ENCODE assay signal across 21 mouse cellular contexts in genomic region chr11:79615871-79616270, GRCm38 (mm10). TPM values are rescaled to one million over a fixed set of nuclear protein-coding genes. Genes with fewer than 3 reads are reported as not detected.
A peak's percentile ranks its signal among the peaks of the same experiment; 100 is the strongest.
DNase-seq lines count a peak whose midpoint lies in the region; ATAC-seq lines count a peak whose summit lies in the region.
"Had no signal": no experiment of that assay in that cellular context is flagged by ENCODE, and none has a peak within 500 bp of the region (broad histone marks: within the 10 kb centered on the region; RNA-seq: fewer than 3 reads in every experiment).

No protein-coding gene starts in this region.

- no peak overlapping the region for H3K4me3 ChIP-seq in heart, embryonic 10.5 days
- H3K4me3 ChIP-seq in midbrain, embryonic 11.5 days (ENCODE audit: low read depth, low read length), result no peak overlapping the region
- no peak overlapping the region for H3K4me3 ChIP-seq in midbrain, embryonic 13.5 days (replicated peaks)
- H3K4me3 ChIP-seq: embryonic facial prominence, embryonic 12.5 days; erythroblast, embryonic 14.5 days; hindbrain, embryonic 15.5 days; kidney, embryonic 15.5 days; limb, embryonic 15.5 days; liver, embryonic 15.5 days; neural tube, embryonic 12.5 days had no signal

- no peaks in the 10 kb centered on the region for H3K9me3 ChIP-seq in heart, embryonic 10.5 days
- no peaks in the 10 kb centered on the region for H3K9me3 ChIP-seq in midbrain, embryonic 11.5 days (ENCODE audit: control insufficient read depth, low read length)
- H3K9me3 ChIP-seq in midbrain, embryonic 13.5 days, result no peaks in the 10 kb centered on the region
- H3K9me3 ChIP-seq: embryonic facial prominence, embryonic 12.5 days; hindbrain, embryonic 15.5 days; kidney, embryonic 15.5 days; limb, embryonic 15.5 days; liver, embryonic 15.5 days; neural tube, embryonic 12.5 days had no signal

- no peak for ATAC-seq in midbrain, embryonic 11.5 days (ENCODE audit: low FRiP score)
- no peak for ATAC-seq in midbrain, embryonic 13.5 days
- no peak for ATAC-seq in megakaryocyte-erythroid progenitor cell, adult 5-6 weeks (replicated peaks; ENCODE audit: low FRiP score, low TSS enrichment, poor library complexity, severe bottlenecking)
- ATAC-seq: forebrain, postnatal 0 days; intestine, embryonic 16.5 days had no signal

- H3K9ac ChIP-seq in midbrain, embryonic 11.5 days (ENCODE audit: low read length), result 0 out of 2 replicates have a peak overlapping the region, but pooled peaks have one; percentile 9
- no peak overlapping the region for H3K9ac ChIP-seq in midbrain, embryonic 13.5 days (replicated peaks)
- H3K9ac ChIP-seq: embryonic facial prominence, embryonic 12.5 days; forebrain, postnatal 0 days; hindbrain, embryonic 15.5 days; kidney, embryonic 15.5 days; limb, embryonic 15.5 days; liver, embryonic 15.5 days; neural tube, embryonic 12.5 days had no signal

- H3K4me2 ChIP-seq in midbrain, embryonic 11.5 days, result no peak overlapping the region
- no peak overlapping the region for H3K4me2 ChIP-seq in midbrain, embryonic 13.5 days (replicated peaks)
- H3K4me2 ChIP-seq: embryonic facial prominence, embryonic 12.5 days; hindbrain, embryonic 15.5 days; kidney, embryonic 15.5 days; limb, embryonic 15.5 days; liver, embryonic 15.5 days; neural tube, embryonic 12.5 days had no signal

- WGBS in heart, embryonic 10.5 days, result 56% methylated on average over 5 of the region's 5 CpGs
- WGBS in midbrain, embryonic 11.5 days, result 64% methylated on average over 5 of the region's 5 CpGs
- WGBS in midbrain, embryonic 13.5 days, result 59% methylated on average over 5 of the region's 5 CpGs

- peaks cover 26% of the 10 kb centered on the region for H3K4me1 ChIP-seq in heart, embryonic 10.5 days
- H3K4me1 ChIP-seq in midbrain, embryonic 11.5 days (ENCODE audit: control insufficient read depth, insufficient read depth, low read length), result peaks cover 49% of the 10 kb centered on the region
- H3K4me1 ChIP-seq in midbrain, embryonic 13.5 days (replicated peaks), result peaks cover 49% of the 10 kb centered on the region

- intact Hi-C loops in heart, postnatal 10 days (cut with DNase I), result no loop called here

- no peaks in the 10 kb centered on the region for H3K36me3 ChIP-seq in heart, embryonic 10.5 days
- H3K36me3 ChIP-seq in midbrain, embryonic 11.5 days (ENCODE audit: control insufficient read depth, insufficient read depth, low read length), result no peaks in the 10 kb centered on the region
- peaks cover 8% of the 10 kb centered on the region for H3K36me3 ChIP-seq in midbrain, embryonic 13.5 days
- H3K36me3 ChIP-seq: embryonic facial prominence, embryonic 12.5 days; kidney, embryonic 15.5 days; limb, embryonic 15.5 days; liver, embryonic 15.5 days; neural tube, embryonic 12.5 days had no signal

- H3K27me3 ChIP-seq in heart, embryonic 10.5 days (ENCODE audit: insufficient read depth, poor library complexity, severe bottlenecking), result peaks cover 55% of the 10 kb centered on the region
- no peaks in the 10 kb centered on the region for H3K27me3 ChIP-seq in midbrain, embryonic 11.5 days (ENCODE audit: control insufficient read depth, insufficient read depth, low read length)
- H3K27me3 ChIP-seq in midbrain, embryonic 13.5 days, result no peaks in the 10 kb centered on the region
- H3K27me3 ChIP-seq: embryonic facial prominence, embryonic 12.5 days; hindbrain, embryonic 15.5 days; kidney, embryonic 15.5 days; limb, embryonic 15.5 days; neural tube, embryonic 12.5 days had no signal

- DNase-seq in heart, postnatal 10 days, result peak; percentile 13 to 31
- no peak for DNase-seq in heart, embryonic 10.5 days (ENCODE audit: low spot score)
- no peak for DNase-seq in midbrain, embryonic 11.5 days (ENCODE audit: low spot score, missing footprints)
- DNase-seq in NIH3T3 (ENCODE audit: low read depth), result peak; percentile 9
- DNase-seq in gastrocnemius, postnatal 10 days, result peak; percentile 41
- DNase-seq in urinary bladder, postnatal 10 days (ENCODE audit: low spot score), result no peak
- DNase-seq: B cell, adult 2 months; cerebellum, adult 2 months; forebrain, postnatal 0 days; kidney, postnatal 4 days had no signal

- no peak overlapping the region for H3K27ac ChIP-seq in heart, embryonic 10.5 days
- H3K27ac ChIP-seq in midbrain, embryonic 11.5 days (ENCODE audit: low read depth, low read length), result peak overlapping the region; percentile 2; the same call in 1 of the 2 replicates
- H3K27ac ChIP-seq in midbrain, embryonic 13.5 days, result no peak overlapping the region
- H3K27ac ChIP-seq: embryonic facial prominence, embryonic 12.5 days; hindbrain, embryonic 15.5 days; kidney, embryonic 15.5 days; limb, embryonic 15.5 days; liver, embryonic 15.5 days; neural tube, embryonic 12.5 days had no signal

RNA-seq across cellular contexts. Expression of gene Rab11fip4, which starts 24.9 kb away (rescaled TPM):
- total RNA-seq in heart, postnatal 10 days (2021), result under 1 TPM; 0.07 to 0.38 TPM
- polyA plus RNA-seq in heart, embryonic 10.5 days (2016; fragmentation: Nextera tagmentation; extraction: Ambion mirVana), result 1.2 and 3.5 TPM in 2 replicates
- 13.5 and 14.1 TPM in 2 replicates for polyA plus RNA-seq in midbrain, embryonic 11.5 days (2014; fragmentation: Nextera tagmentation; extraction: Ambion mirVana)
- polyA plus RNA-seq in midbrain, embryonic 13.5 days (2015; fragmentation: Nextera tagmentation; extraction: Ambion mirVana), result 21.8 and 22.2 TPM in 2 replicates
- 1 to 10 TPM in 1 of 2 experiments, under 1 TPM in 1; 0.80 to 1.6 TPM for total RNA-seq in gastrocnemius, postnatal 10 days (2021)
- 0.17 and 0.35 TPM in 2 replicates for total RNA-seq in megakaryocyte-erythroid progenitor cell, adult 5-6 weeks (2014; fragmentation: Nextera tagmentation)
- total RNA-seq in megakaryocyte-erythroid progenitor cell, adult 5-6 weeks (2017), result 0.65 and 1.1 TPM in 2 replicates
- polyA plus RNA-seq: erythroblast, embryonic 14.5 days; heart, postnatal 0 days had no signal

Comparison
In these comparisons a context has a peak if more than half of its experiments do, and no peak if none do; other contexts are left out.
1. DNase-seq: peak in heart, postnatal 10 days (2 of 2), NIH3T3 (single experiment) and gastrocnemius, postnatal 10 days (single experiment); none in heart, embryonic 10.5 days (single experiment), midbrain, embryonic 11.5 days (single experiment) and urinary bladder, postnatal 10 days (single experiment).